Mouse (Mus musculus) splenic B cell, adult 2 months (primary cell): ENCODE measurements around the gene Olfr769.
"Not testable (repeated sequence)": the region's sequence is repeated elsewhere in the genome, so short reads cannot be mapped to it uniquely, and the experiment has no call there.

Experiments
- DNase-seq: peaks from one replicate; pipeline ENCODE4 v3.0.0-alpha.2; 2011; ENCODE audit warnings: low read depth, low spot score
- H3K27me3 ChIP-seq: 2 replicates; pipeline ENCODE4 v1.6.1; 2012; ENCODE audit warnings: mild to moderate bottlenecking, low read length, moderate library complexity, mixed read lengths; ENCODE audit not compliant: control insufficient read depth, poor library complexity, insufficient read depth, severe bottlenecking
- H3K36me3 ChIP-seq: 2 replicates; pipeline ENCODE4 v1.6.1; 2012; ENCODE audit warnings: mild to moderate bottlenecking, low read length, moderate library complexity, mixed read lengths; ENCODE audit not compliant: control insufficient read depth, poor library complexity, insufficient read depth, severe bottlenecking

The Olfr769 gene

DNA sequence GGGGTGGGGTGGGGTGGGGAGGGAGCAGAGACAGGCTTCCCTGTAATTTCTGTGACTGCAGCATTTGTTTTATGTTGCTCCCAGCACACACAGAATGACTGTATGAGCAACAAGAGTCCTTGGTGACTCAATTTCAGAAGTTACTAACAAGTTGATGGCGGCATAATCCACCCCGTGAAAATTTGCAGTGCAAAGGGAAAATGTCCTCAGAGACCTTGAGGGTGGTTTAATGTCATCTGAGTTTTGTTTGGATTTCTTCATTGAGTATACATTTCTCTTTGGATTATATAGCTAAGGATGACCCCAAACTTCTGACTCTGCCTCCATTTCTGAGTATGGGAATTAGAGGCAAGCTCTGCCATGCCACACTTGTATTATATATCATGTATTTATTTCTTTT is at the start of gene Olfr769:
TSS of gene Olfr769 (minus strand) at position 101 of the 400 bp plus-strand sequence.
- no peak for DNase-seq
- H3K27me3 ChIP-seq, result no peaks in the 10 kb centered on the region
- H3K36me3 ChIP-seq, result no peaks in the 10 kb centered on the region

DNA sequence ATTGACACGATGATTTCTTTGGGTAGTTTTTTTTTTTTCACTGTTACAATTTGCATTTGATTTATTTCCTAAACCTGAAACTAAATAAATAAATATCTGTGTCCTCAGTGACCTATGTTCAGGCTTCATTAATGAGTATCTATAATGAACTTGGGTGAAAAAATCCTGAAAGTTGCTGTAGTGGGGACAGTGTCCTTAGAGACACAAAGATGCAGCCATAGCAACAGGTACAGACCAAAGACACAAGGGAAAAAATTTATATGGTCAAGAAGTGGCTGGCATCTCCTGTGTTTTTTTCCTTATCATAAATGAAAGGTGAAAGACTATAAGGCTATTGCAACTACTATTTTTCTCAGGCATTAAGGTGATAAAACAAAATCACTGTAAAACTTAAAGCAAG is 47.0 kb upstream of the Olfr769 start, which contains the start of gene Olfr771:
TSS of gene Olfr771 (minus strand) at position 101 of the 400 bp plus-strand sequence.
- Histone ChIP-seq H3K36me3 (no peaks in the 10 kb centered on the region), H3K27me3 (no peaks in the 10 kb centered on the region)
- DNase-seq, result no peak

DNA sequence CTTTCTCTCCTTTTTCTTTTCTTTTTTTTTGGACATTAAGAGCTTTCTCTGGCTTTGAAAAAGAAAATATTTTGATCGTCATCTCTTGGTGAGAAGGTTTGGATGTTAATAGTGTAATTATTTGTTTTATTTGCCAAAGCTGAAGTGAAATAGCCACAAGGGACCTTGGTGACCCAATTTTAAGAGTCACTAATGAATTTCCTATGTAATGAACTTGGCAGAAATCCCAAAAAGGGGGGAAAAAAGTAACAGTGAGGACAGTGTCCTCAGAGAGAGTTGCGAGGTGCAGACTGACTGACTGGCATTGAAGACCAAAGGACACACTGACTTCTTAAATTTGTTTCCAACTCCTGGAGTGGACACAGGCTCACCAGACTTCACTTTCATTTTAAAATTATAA is 21.2 kb upstream of the Olfr769 start, which contains the start of gene Olfr770:
TSS of gene Olfr770 (minus strand) at position 101 of the 400 bp plus-strand sequence.
- Histone ChIP-seq H3K27me3 (no peaks in the 10 kb centered on the region), H3K36me3 (no peaks in the 10 kb centered on the region)
- no peak for DNase-seq

DNA sequence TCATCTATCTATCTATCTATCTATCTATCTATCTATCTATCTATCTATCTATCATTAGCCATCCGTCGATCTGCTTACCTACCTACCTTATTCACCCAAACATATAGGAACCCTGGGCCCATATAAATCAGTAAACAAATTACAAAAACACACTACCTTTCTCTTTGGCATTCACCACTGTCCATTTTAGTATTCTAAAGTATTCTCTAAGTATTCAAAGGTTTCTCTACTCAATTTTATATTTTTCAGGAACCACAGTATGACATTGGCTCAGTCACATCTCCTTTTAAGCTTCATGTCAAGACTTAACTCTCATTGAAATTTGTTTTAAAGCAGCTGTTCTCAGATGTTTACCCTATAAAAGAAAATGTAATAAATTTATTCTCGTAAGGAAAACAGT is 2.5 kb downstream of the Olfr769 start:
- no peak for DNase-seq
- Histone ChIP-seq H3K27me3 (no peaks in the 10 kb centered on the region), H3K36me3 (no peaks in the 10 kb centered on the region)

DNA sequence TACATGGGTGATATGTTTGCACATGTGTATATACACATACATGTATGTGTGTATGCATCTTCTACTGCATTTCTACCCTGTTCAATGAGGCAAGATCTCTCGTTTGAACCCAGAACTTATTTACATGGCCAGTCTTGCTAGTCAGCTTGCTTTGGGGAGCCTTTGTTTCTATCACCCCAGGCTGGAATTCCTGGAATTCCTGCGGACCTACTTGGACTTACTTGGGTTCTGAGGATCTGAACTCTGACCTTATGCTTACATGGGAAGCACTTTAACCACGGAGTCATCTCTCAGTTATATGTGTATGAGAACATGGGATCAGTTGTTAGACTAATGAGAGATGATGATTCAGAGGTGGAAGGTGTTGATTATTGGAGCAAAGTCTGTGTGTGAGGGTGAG is 16.4 kb downstream of the Olfr769 start:
- DNase-seq, result no peak

DNA sequence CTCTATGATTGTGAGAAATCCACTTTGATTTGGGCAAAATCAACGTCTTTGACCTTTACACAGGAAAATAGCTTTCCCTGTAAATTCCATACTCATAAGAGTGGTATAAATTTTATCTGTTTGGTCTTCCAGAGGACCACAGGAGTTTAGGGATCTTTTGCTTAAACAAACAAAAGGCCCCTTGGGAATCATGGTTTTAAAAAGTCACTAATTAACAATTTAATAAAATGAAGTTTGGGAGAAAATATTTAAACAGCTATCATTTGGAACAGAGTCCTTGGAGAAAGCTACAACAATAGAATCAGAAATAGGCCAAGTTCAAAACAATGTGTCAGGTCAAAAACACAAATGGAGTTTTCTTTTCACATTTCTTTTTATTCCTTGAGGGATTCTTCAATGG is 18.4 kb downstream of the Olfr769 start, which contains the start of gene Olfr768:
TSS of gene Olfr768 (minus strand) at position 101 of the 400 bp plus-strand sequence.
- Histone ChIP-seq H3K27me3 (no peaks in the 10 kb centered on the region), H3K36me3 (no peaks in the 10 kb centered on the region)
- no peak for DNase-seq

More for the DNA sequence above, 16.4 kb downstream of the Olfr769 start:
- no peaks in the 10 kb centered on the region for H3K36me3 ChIP-seq
- H3K27me3 ChIP-seq, result no peaks in the 10 kb centered on the region

DNA sequence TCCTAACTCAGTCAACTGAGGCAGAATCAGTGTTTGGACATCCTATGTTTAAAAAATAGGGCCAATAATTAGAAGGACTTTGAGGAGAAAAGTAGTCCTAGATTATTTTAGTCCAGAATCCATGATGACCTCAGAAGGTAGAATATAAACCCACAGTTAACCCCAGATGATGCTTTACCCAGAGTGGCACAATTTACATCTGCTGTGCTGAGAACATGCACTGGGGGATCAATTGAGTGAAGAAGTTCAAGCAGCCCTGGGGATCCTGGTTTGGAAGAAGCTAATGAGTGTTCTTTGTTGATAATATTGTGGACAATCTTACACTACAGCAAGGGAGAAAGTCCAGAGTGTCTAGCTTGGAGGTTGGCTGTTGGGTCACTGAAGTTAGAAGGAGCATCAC is 34.9 kb downstream of the Olfr769 start, which contains the start of gene Olfr767:
TSS of gene Olfr767 (minus strand) at position 101 of the 400 bp plus-strand sequence.
- H3K36me3 ChIP-seq, H3K27me3 ChIP-seq, DNase-seq: not testable (repeated sequence)

DNA sequence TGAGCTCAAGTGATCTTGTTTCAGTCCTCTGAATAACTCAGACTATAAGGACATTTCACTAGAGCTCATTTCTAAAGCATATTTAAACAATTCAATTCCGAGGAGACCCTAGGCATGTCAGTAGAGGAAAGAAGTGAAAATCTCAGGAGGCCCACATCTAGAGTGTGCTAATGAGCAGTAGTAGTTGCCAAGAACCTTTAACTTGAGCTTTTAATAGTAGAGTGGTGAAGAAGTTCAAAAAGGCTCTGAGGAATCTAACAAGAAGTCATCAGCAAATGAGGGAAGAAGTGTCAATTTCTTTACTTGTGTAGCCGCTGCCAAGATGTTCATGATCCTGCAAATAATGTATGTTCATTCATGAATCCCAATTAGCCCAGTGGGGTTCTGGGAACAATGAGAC is 48.8 kb downstream of the Olfr769 start, which contains the start of gene Olfr766-ps1:
TSS of gene Olfr766-ps1 (minus strand) at position 101 of the 400 bp plus-strand sequence.
- Histone ChIP-seq H3K27me3 (no peaks in the 10 kb centered on the region), H3K36me3 (no peaks in the 10 kb centered on the region)
- DNase-seq, result no peak
